Mouse (Mus musculus): ENCODE data around the gene Gm20388.

Gm20388 gene

GRCm38 (mm10) chr8:121076555-121076954 is 1165.9 kb downstream of the Gm20388 start:
- no peak for DNase-seq (ENCODE audit: low spot score)

- DNase-seq (ENCODE audit: low spot score) = no peak
Measured at GRCm38 (mm10) chr8:121078721-121079120, 1168.1 kb downstream of the Gm20388 start.

- DNase-seq (ENCODE audit: low spot score) = no peak
Measured at GRCm38 (mm10) chr8:121079201-121079600, 1168.6 kb downstream of the Gm20388 start.

- no peak for DNase-seq (ENCODE audit: low spot score)
Measured at GRCm38 (mm10) chr8:121079944-121080343, 1169.3 kb downstream of the Gm20388 start.

- DNase-seq (ENCODE audit: low spot score) = no peak
Measured at GRCm38 (mm10) chr8:121080361-121081090, 1169.9 kb downstream of the Gm20388 start.

GRCm38 (mm10) chr8:121081398-121081797 is 1170.8 kb downstream of the Gm20388 start:
- no peak for DNase-seq (ENCODE audit: low spot score)

- no peak for DNase-seq (ENCODE audit: low spot score)
Measured at GRCm38 (mm10) chr8:121082218-121083092, 1171.8 kb downstream of the Gm20388 start.

- no peak for DNase-seq (ENCODE audit: low spot score)
Measured at GRCm38 (mm10) chr8:121083093-121083935, 1172.7 kb downstream of the Gm20388 start.

- DNase-seq (ENCODE audit: low spot score) = no peak
Measured at GRCm38 (mm10) chr8:121083936-121084209, 1173.2 kb downstream of the Gm20388 start.

- no peak for DNase-seq (ENCODE audit: low spot score)
Measured at GRCm38 (mm10) chr8:121084210-121084951, 1173.7 kb downstream of the Gm20388 start, which contains the start of gene Foxf1. TSS of gene Foxf1 (plus strand) at chr8:121084386.

GRCm38 (mm10) chr8:121085011-121085410 is 1174.4 kb downstream of the Gm20388 start:
- no peak for DNase-seq (ENCODE audit: low spot score)

GRCm38 (mm10) chr8:121085561-121085960 is 1174.9 kb downstream of the Gm20388 start:
- no peak for DNase-seq (ENCODE audit: low spot score)

- DNase-seq (ENCODE audit: low spot score) = no peak
Measured at GRCm38 (mm10) chr8:121086004-121086900, 1175.6 kb downstream of the Gm20388 start.

- no peak for DNase-seq (ENCODE audit: low spot score)
Measured at GRCm38 (mm10) chr8:121088281-121088680, 1177.6 kb downstream of the Gm20388 start.

GRCm38 (mm10) chr8:121088871-121089630 is 1178.4 kb downstream of the Gm20388 start:
- DNase-seq (ENCODE audit: low spot score) = no peak

GRCm38 (mm10) chr8:121089631-121090380 is 1179.2 kb downstream of the Gm20388 start:
- no peak for DNase-seq (ENCODE audit: low spot score)

GRCm38 (mm10) chr8:121090716-121091115 is 1180.1 kb downstream of the Gm20388 start:
- DNase-seq (ENCODE audit: low spot score) = no peak

- DNase-seq (ENCODE audit: low spot score) = no peak
Measured at GRCm38 (mm10) chr8:121092141-121092540, 1181.5 kb downstream of the Gm20388 start.

GRCm38 (mm10) chr8:121092627-121093026 is 1182.0 kb downstream of the Gm20388 start:
- peak; percentile 76 for DNase-seq (ENCODE audit: low spot score)

Data from adipocyte (in vitro differentiated cells).